Comparison of ENCODE assay signal across 8 mouse cellular contexts in genomic region chr1:43299490-43300302, GRCm38 (mm10).
DNase-seq lines count a peak whose midpoint lies in the region; ATAC-seq and TF ChIP-seq lines count a peak whose summit lies in the region.

No protein-coding gene starts in this region.

- H3K27ac ChIP-seq in limb, embryonic 12.5 days = no peak overlapping the region
- H3K27ac ChIP-seq in limb, embryonic 10.5 days = no peak overlapping the region
- no peak overlapping the region for H3K27ac ChIP-seq in hindbrain, postnatal 0 days

- peak; percentile 17 for DNase-seq in adrenal gland, postnatal 14 days
- no peak for DNase-seq in adrenal gland, adult 2 months
- no peak for DNase-seq in limb, embryonic 10.5 days (ENCODE audit: low spot score)
- peak; percentile 45 to 84 for DNase-seq in cerebellum, postnatal 10 days
- DNase-seq in hindbrain, postnatal 0 days (ENCODE audit: low spot score) = peak; percentile 87
- DNase-seq in naive thymus-derived CD4-positive, alpha-beta T cell, adult 2 months (ENCODE audit: low read depth) = peak; percentile 79
- DNase-seq in adrenal gland, postnatal 10 days = no peak

- H3K27me3 ChIP-seq in limb, embryonic 12.5 days = no peaks in the 10 kb centered on the region
- no peaks in the 10 kb centered on the region for H3K27me3 ChIP-seq in limb, embryonic 10.5 days (ENCODE audit: low read depth, poor library complexity, severe bottlenecking)
- no peaks in the 10 kb centered on the region for H3K27me3 ChIP-seq in hindbrain, postnatal 0 days (ENCODE audit: insufficient read depth, low read length)

- peak; percentile 49; the same call in 1 of the 2 replicates for ATAC-seq in limb, embryonic 12.5 days (ENCODE audit: insufficient number of reproducible peaks, insufficient read depth, low FRiP score, low TSS enrichment, low read depth)
- peak; percentile 83 for ATAC-seq in hindbrain, postnatal 0 days

- no peak overlapping the region for H3K4me3 ChIP-seq in limb, embryonic 12.5 days (replicated peaks)
- H3K4me3 ChIP-seq in limb, embryonic 10.5 days = no peak overlapping the region
- H3K4me3 ChIP-seq in hindbrain, postnatal 0 days (ENCODE audit: low read length) = no peak overlapping the region

- peak; percentile 91 for TF ChIP-seq CTCF in hindbrain, postnatal 0 days (IDR thresholded peaks at IDR 0.05; ENCODE audit: low read depth)

- WGBS in limb, embryonic 12.5 days = 56% methylated on average over 7 of the region's 7 CpGs
- 65% methylated on average over 7 of the region's 7 CpGs for WGBS in limb, embryonic 10.5 days
- 50% methylated on average over 7 of the region's 7 CpGs for WGBS in hindbrain, postnatal 0 days

- H3K36me3 ChIP-seq in limb, embryonic 12.5 days = no peaks in the 10 kb centered on the region
- no peaks in the 10 kb centered on the region for H3K36me3 ChIP-seq in limb, embryonic 10.5 days
- H3K36me3 ChIP-seq in hindbrain, postnatal 0 days (ENCODE audit: insufficient read depth, low read length) = no peaks in the 10 kb centered on the region

- no peak overlapping the region for H3K9ac ChIP-seq in limb, embryonic 12.5 days (replicated peaks)
- no peak overlapping the region for H3K9ac ChIP-seq in hindbrain, postnatal 0 days (replicated peaks; ENCODE audit: low read length)

- no peak overlapping the region for H3K4me2 ChIP-seq in limb, embryonic 12.5 days
- no peak overlapping the region for H3K4me2 ChIP-seq in hindbrain, postnatal 0 days (ENCODE audit: low read depth, low read length)

- no peaks in the 10 kb centered on the region for H3K9me3 ChIP-seq in limb, embryonic 12.5 days
- H3K9me3 ChIP-seq in limb, embryonic 10.5 days (replicated peaks) = no peaks in the 10 kb centered on the region
- H3K9me3 ChIP-seq in hindbrain, postnatal 0 days (ENCODE audit: low read length) = no peaks in the 10 kb centered on the region

- H3K4me1 ChIP-seq in limb, embryonic 12.5 days (replicated peaks) = peaks cover 15% of the 10 kb centered on the region
- H3K4me1 ChIP-seq in limb, embryonic 10.5 days = peaks cover 12% of the 10 kb centered on the region
- H3K4me1 ChIP-seq in hindbrain, postnatal 0 days (ENCODE audit: insufficient read depth, low read length) = no peaks in the 10 kb centered on the region

Comparison
In these comparisons a context has a peak if more than half of its experiments do, and no peak if none do; other contexts are left out.
1. DNase-seq: peak in adrenal gland, postnatal 14 days (single experiment), cerebellum, postnatal 10 days (2 of 2), hindbrain, postnatal 0 days (single experiment) and naive thymus-derived CD4-positive, alpha-beta T cell, adult 2 months (single experiment); none in adrenal gland, adult 2 months (single experiment), limb, embryonic 10.5 days (single experiment) and adrenal gland, postnatal 10 days (single experiment).